Mouse (Mus musculus): ENCODE measurements around the gene Tubb3. TPM values are rescaled to one million over a fixed set of nuclear protein-coding genes. Genes with fewer than 3 reads are reported as not detected.
A peak's percentile ranks its signal among the peaks of the same experiment; 100 is the strongest.
"Not testable (repeated sequence)": the region's sequence is repeated elsewhere in the genome, so short reads cannot be mapped to it uniquely, and the experiment has no call there.

The Tubb3 gene
- polyA plus RNA-seq, 1 experiment from 2014 or later: 4.8 TPM

DNA sequence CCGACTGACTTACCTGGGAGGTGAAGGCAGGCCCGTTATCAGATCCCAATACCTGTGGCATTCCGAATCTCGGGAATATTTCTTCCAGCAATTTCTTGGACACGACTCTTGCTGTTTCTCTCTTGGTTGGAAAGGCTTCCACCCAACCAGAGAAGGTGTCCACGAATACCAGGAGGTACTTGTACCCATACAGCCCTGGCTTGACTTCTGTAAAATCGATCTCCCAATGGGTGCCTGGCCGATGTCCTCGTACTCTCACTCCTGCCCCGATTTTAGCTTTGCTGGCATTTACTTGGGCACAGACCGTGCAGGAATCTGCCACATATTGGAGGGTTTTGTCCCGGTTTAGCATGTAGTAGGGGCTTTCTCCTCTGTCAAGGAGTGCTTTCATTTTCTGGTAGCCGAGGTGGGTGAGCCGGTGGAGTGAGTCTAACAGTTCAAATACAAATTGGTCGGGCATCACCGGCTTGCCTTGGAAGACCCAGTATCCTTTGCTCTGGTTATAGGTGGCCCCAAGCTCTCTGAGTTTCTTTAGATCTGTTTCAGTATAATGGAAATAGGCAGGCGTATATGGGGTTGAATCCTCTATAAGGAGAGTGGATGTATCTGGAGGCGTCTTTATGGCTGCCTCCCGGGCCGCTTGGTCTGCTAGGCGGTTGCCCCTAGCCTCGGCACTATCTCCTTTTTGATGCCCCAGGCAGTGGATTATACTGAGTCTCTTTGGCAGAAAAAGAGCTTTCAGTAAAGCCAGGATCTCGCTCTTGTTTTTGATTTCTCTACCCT is 17.9 kb downstream of the Tubb3 start:
- peaks cover 60% of the 10 kb centered on the region for H3K9me3 ChIP-seq (ENCODE audit: low read length)
- H3K9ac ChIP-seq (replicated peaks; ENCODE audit: low read length): no peak overlapping the region
- no peak overlapping the region for H3K27ac ChIP-seq (ENCODE audit: low read length)
- no peak overlapping the region for H3K4me3 ChIP-seq (ENCODE audit: low read length)
- 93% methylated on average over 23 of the region's 23 CpGs for WGBS
- no peaks in the 10 kb centered on the region for H3K4me1 ChIP-seq (ENCODE audit: insufficient read depth, low read length)
- H3K36me3 ChIP-seq (ENCODE audit: insufficient read depth, low read length): peaks cover 14% of the 10 kb centered on the region; the same call in 1 of the 2 replicates
- no peak for ATAC-seq (ENCODE audit: low FRiP score, low TSS enrichment)
- no peaks in the 10 kb centered on the region for H3K27me3 ChIP-seq (ENCODE audit: insufficient read depth, low read length)
- H3K4me2 ChIP-seq (replicated peaks; ENCODE audit: low read depth, low read length): no peak overlapping the region

DNA sequence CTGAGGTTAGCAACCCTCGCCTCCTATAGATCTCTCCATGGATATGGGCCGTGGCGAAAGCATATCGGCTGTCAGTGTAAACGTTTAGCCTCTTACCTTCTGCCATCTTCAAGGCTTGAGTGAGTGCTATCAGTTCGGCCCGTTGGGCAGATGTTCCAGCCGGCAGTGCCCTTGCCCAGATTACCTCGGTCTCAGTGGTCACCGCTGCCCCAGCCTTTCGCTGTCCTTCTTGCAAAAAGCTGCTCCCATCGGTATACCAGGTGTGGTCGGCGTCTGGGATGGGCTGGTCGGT is 18.4 kb downstream of the Tubb3 start:
- peaks cover 64% of the 10 kb centered on the region for H3K9me3 ChIP-seq (ENCODE audit: low read length)
- not testable (repeated sequence) for H3K4me1 ChIP-seq (ENCODE audit: insufficient read depth, low read length); H3K9ac ChIP-seq (replicated peaks; ENCODE audit: low read length); H3K27ac ChIP-seq (ENCODE audit: low read length); H3K27me3 ChIP-seq (ENCODE audit: insufficient read depth, low read length); H3K4me3 ChIP-seq (ENCODE audit: low read length); ATAC-seq (ENCODE audit: low FRiP score, low TSS enrichment); H3K4me2 ChIP-seq (replicated peaks; ENCODE audit: low read depth, low read length)
- H3K36me3 ChIP-seq (ENCODE audit: insufficient read depth, low read length): peaks cover 14% of the 10 kb centered on the region; the same call in 1 of the 2 replicates
- WGBS: 96% methylated on average over 15 of the region's 15 CpGs

DNA sequence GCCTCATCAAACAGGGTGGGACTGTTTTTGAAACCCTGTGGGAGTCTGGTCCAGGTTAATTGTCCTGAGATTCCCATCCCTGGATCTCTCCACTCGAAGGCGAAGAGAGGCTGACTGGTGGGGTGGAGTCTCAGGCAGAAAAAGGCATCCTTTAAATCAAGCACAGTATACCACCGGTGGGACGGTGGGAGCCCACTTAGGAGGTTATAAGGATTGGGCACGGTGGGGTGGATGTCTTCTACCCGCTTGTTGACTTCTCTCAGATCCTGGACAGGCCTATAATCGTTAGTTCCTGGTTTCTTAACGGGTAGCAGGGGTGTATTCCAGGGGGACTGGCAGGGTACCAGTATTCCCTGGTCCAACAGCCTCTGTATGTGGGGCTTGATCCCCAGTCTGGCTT is 19.7 kb downstream of the Tubb3 start:
- not testable (repeated sequence) for ATAC-seq (ENCODE audit: low FRiP score, low TSS enrichment); H3K9ac ChIP-seq (replicated peaks; ENCODE audit: low read length); H3K4me2 ChIP-seq (replicated peaks; ENCODE audit: low read depth, low read length); H3K27ac ChIP-seq (ENCODE audit: low read length); H3K4me1 ChIP-seq (ENCODE audit: insufficient read depth, low read length); H3K27me3 ChIP-seq (ENCODE audit: insufficient read depth, low read length); H3K4me3 ChIP-seq (ENCODE audit: low read length)
- 90% methylated on average over 7 of the region's 8 CpGs for WGBS
- H3K36me3 ChIP-seq (ENCODE audit: insufficient read depth, low read length): peaks cover 14% of the 10 kb centered on the region; the same call in 1 of the 2 replicates
- peaks cover 66% of the 10 kb centered on the region for H3K9me3 ChIP-seq (ENCODE audit: low read length)

DNA sequence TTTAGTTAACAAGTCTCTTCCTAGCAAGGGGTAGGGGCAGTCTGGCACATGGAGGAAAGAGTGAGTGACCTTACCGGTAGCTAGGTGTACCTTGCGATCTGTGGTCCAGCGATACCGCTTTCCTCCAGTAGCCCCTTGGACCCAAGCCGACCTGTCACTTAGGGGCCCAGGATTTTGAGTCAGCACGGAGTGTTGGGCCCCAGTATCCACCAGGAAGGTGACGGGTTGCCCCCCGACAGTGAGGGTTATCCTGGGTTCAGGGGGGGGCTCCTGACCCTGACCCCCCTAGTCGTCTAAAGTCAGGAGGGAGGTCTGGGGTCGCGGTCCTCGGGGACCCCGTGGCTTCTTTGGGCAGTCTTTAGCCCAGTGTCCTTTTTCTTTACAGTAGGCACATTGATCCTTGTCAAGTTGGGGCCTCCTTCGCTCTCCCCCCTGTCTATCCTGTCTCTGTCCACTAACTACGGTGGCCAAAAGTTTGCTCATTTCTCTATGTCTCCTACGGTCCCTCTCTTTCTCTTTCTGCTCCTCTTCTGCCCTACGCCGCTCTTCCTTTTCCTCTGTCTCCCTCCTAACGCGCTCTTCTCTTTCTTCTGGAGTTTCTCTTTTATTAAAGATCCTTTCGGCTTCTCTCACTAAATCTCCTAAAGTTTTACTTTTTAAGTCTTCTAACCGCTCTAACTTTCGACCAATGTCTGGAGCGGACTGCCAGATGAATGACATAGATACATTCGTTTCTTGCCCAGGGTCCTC is 20.6 kb downstream of the Tubb3 start:
- Histone ChIP-seq H3K4me3 (ENCODE audit: low read length) (no peak overlapping the region), H3K27me3 (ENCODE audit: insufficient read depth, low read length) (no peaks in the 10 kb centered on the region), H3K36me3 (ENCODE audit: insufficient read depth, low read length) (peaks cover 13% of the 10 kb centered on the region; the same call in 1 of the 2 replicates), H3K27ac (ENCODE audit: low read length) (no peak overlapping the region), H3K4me1 (ENCODE audit: insufficient read depth, low read length) (no peaks in the 10 kb centered on the region), H3K9me3 (ENCODE audit: low read length) (peaks cover 59% of the 10 kb centered on the region), H3K4me2 (replicated peaks; ENCODE audit: low read depth, low read length) (no peak overlapping the region), H3K9ac (replicated peaks; ENCODE audit: low read length) (no peak overlapping the region)
- ATAC-seq (ENCODE audit: low FRiP score, low TSS enrichment): no peak
- WGBS: 96% methylated on average over 25 of the region's 25 CpGs

DNA sequence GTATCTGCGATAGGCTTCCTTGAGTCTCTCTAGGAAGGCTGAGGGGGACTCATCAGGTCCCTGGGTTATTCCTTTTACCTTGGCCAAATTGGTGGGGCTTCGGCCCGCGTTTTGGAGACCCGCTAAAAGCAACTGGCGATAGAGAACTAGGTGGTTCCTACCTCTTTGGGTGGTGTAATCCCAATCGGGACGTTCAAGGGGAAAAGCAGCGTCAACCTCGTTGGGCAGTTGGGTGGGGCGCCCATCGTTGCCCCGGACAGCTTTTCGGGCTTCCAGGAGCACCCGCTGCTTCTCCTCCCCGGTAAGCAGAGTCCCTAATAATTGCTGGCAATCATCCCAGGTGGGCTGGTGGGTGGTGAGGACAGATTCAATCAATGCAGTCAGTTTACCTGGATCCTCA is 21.2 kb downstream of the Tubb3 start:
- Histone ChIP-seq H3K27ac (ENCODE audit: low read length) (no peak overlapping the region), H3K27me3 (ENCODE audit: insufficient read depth, low read length) (no peaks in the 10 kb centered on the region), H3K36me3 (ENCODE audit: insufficient read depth, low read length) (peaks cover 10% of the 10 kb centered on the region; the same call in 1 of the 2 replicates), H3K9me3 (ENCODE audit: low read length) (peaks cover 53% of the 10 kb centered on the region), H3K4me3 (ENCODE audit: low read length) (no peak overlapping the region), H3K4me2 (replicated peaks; ENCODE audit: low read depth, low read length) (no peak overlapping the region), H3K4me1 (ENCODE audit: insufficient read depth, low read length) (no peaks in the 10 kb centered on the region), H3K9ac (replicated peaks; ENCODE audit: low read length) (no peak overlapping the region)
- 95% methylated on average over 16 of the region's 16 CpGs for WGBS
- no peak for ATAC-seq (ENCODE audit: low FRiP score, low TSS enrichment)

DNA sequence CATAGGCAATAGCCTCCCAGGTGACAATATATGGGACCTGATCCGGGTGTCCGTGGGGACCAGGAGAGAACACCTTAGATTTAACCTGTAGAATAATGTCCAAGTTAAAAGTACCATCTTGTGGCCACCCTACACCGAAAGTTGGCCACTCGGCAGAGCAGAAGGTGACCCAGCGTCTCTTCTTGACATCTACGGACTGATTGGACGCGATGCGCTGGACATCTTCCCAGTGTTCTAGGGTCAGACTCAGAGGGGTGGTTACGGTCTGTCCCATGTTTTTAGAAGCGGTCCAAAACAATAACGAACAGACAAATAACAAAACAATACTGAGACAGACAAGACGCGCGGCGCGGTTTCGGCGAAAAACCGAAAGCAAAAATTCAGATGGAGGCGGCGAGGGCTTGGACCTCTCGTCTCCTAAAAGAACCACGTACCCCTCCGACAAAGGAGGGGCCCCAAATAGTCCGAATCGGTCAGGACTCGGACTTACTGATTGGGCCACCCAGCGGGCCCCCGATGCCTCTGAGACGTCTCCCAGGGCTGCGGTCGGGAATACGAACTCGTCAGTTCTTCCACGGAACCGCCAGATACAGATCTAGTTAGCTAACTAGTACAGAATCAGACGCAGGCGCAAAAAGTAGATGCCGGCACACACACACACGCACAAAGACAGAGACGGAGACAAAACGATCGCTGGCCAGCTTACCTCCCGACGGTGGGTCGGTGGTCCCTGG is 22.2 kb downstream of the Tubb3 start:
- H3K9ac ChIP-seq (replicated peaks; ENCODE audit: low read length); H3K27me3 ChIP-seq (ENCODE audit: insufficient read depth, low read length); H3K4me1 ChIP-seq (ENCODE audit: insufficient read depth, low read length); H3K36me3 ChIP-seq (ENCODE audit: insufficient read depth, low read length); H3K27ac ChIP-seq (ENCODE audit: low read length); H3K4me2 ChIP-seq (replicated peaks; ENCODE audit: low read depth, low read length); ATAC-seq (ENCODE audit: low FRiP score, low TSS enrichment); H3K4me3 ChIP-seq (ENCODE audit: low read length): not testable (repeated sequence)
- whole genome bisulfite sequencing: 96% methylated on average over 37 of the region's 47 CpGs
- peaks cover 43% of the 10 kb centered on the region for H3K9me3 ChIP-seq (ENCODE audit: low read length)

DNA sequence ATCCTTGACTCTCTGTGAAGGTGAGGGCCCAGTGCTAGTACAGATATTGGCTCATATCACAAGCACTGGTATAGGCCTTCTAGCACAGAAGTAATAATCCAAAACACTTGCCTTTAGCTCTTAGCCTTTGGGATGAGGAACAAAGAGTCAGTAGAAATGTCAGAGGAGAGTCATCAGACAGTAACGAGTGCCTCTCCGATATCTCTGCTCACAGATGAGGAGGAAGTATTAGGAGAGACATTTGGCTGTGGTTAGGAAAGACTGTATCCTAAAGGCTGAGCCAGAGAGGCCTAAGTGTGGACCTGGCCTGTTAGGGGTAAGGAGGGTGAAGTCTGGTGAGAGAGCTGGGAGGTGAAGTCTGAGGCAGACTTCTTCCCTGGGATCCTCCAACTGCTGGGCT is 30.6 kb downstream of the Tubb3 start:
- no peak for ATAC-seq (ENCODE audit: low FRiP score, low TSS enrichment)
- Histone ChIP-seq H3K4me2 (replicated peaks; ENCODE audit: low read depth, low read length) (no peak overlapping the region), H3K27me3 (ENCODE audit: insufficient read depth, low read length) (no peaks in the 10 kb centered on the region), H3K9ac (replicated peaks; ENCODE audit: low read length) (no peak overlapping the region), H3K27ac (ENCODE audit: low read length) (no peak overlapping the region), H3K4me3 (ENCODE audit: low read length) (no peak overlapping the region), H3K4me1 (ENCODE audit: insufficient read depth, low read length) (peaks cover 8% of the 10 kb centered on the region; the same call in 1 of the 2 replicates), H3K9me3 (ENCODE audit: low read length) (no peaks in the 10 kb centered on the region), H3K36me3 (ENCODE audit: insufficient read depth, low read length) (no peaks in the 10 kb centered on the region)
- 92% methylated on average over 2 of the region's 2 CpGs for WGBS

DNA sequence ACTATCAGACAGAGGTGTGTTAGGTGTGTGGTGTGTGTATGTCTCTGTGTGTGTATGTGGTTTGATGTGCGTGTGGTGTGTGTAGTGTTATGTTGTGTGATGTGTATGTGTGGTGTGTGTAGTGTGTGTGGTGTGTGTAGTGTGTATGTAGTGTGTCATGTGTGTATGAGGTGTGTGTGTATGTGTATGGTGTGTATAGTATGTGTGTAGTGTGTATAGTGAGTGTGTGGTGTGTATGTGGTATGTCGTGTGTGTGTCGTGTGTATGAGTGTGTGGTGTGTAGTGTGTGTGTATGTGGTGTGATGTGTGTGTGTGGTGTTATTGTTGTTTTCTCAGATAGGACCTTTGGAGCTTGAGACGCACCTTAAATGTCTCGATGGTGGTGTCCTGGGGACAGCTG is 31.1 kb downstream of the Tubb3 start:
- peak; percentile 49; the same call in 1 of the 2 replicates for ATAC-seq (ENCODE audit: low FRiP score, low TSS enrichment)
- Histone ChIP-seq H3K9ac (replicated peaks; ENCODE audit: low read length) (no peak overlapping the region), H3K4me3 (ENCODE audit: low read length) (peak overlapping the region; percentile 62), H3K4me1 (ENCODE audit: insufficient read depth, low read length) (peaks cover 8% of the 10 kb centered on the region; the same call in 1 of the 2 replicates), H3K4me2 (replicated peaks; ENCODE audit: low read depth, low read length) (peak overlapping the region; percentile 56), H3K9me3 (ENCODE audit: low read length) (no peaks in the 10 kb centered on the region), H3K27me3 (ENCODE audit: insufficient read depth, low read length) (no peaks in the 10 kb centered on the region), H3K36me3 (ENCODE audit: insufficient read depth, low read length) (no peaks in the 10 kb centered on the region), H3K27ac (ENCODE audit: low read length) (no peak overlapping the region)
- WGBS: 88% methylated on average over 5 of the region's 5 CpGs

DNA sequence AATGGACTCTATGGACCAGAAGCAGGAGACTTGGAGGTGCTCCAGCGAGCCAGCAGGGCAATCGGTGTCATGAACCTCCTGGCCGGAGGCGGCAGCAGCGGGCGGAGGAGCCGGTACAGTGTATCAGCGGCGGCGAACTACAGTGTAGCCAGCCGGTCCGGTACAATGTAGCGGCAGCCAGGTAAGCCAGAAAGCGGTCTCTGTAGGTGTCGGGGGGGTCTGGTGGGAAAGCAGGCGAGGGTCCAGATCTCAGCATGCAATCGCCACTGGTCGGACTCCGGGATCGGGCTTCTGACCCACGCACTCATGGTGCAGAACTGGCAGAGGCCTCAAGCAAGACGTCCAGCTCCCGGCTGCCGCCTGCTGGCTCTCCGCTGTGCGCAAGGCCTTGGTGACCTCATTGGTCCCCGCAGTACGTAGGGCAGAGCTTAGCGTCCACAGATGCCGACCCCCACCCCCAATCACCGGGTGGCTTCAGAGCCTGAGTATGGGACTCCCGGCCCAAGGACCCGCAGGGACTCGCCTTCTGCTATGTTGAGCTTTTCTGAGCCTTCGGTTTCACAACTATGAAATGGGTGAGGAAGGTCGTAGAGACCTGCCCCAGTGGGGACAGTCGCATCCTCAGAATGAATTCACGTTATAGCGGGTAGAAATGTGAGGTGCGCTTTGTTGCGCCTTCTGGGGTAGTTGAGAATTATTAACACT is 31.8 kb downstream of the Tubb3 start:
- Histone ChIP-seq H3K4me2 (replicated peaks; ENCODE audit: low read depth, low read length) (peak overlapping the region; percentile 56), H3K36me3 (ENCODE audit: insufficient read depth, low read length) (no peaks in the 10 kb centered on the region), H3K27me3 (ENCODE audit: insufficient read depth, low read length) (no peaks in the 10 kb centered on the region), H3K9ac (replicated peaks; ENCODE audit: low read length) (peak overlapping the region; percentile 81), H3K4me1 (ENCODE audit: insufficient read depth, low read length) (peaks cover 8% of the 10 kb centered on the region; the same call in 1 of the 2 replicates), H3K27ac (ENCODE audit: low read length) (peak overlapping the region; percentile 63), H3K9me3 (ENCODE audit: low read length) (no peaks in the 10 kb centered on the region), H3K4me3 (ENCODE audit: low read length) (peak overlapping the region; percentile 62)
- peak; percentile 95 for ATAC-seq (ENCODE audit: low FRiP score, low TSS enrichment)
- WGBS: under 1% methylated on average over 41 of the region's 41 CpGs
